Mouse (Mus musculus): ENCODE measurements around the gene Gm4858. TPM values are rescaled to one million over a fixed set of nuclear protein-coding genes. Genes with fewer than 3 reads are reported as not detected.
"Not testable (repeated sequence)": the region's sequence is repeated elsewhere in the genome, so short reads cannot be mapped to it uniquely, and the experiment has no call there.

The Gm4858 gene
- polyA plus RNA-seq (2012; ENCODE audit: insufficient read depth, insufficient read length, missing spikeins), result not detected in 2 replicates

GRCm38 (mm10) chr3:93068523-93068922 is at the start of gene Gm4858:
Gene Gm4858, plus strand, starts transcription at chr3:93068823.
- not testable (repeated sequence) for H3K4me3 ChIP-seq (ENCODE audit: insufficient read depth, low read depth, low read length); H3K27ac ChIP-seq (replicated peaks; ENCODE audit: low read depth, low read length); H3K4me1 ChIP-seq (ENCODE audit: control insufficient read depth, insufficient read depth, insufficient read length, low read length)

- H3K27ac ChIP-seq (replicated peaks; ENCODE audit: low read depth, low read length), result no peak within 1 kb of the TSS
- no peaks in the 10 kb centered on the region for H3K4me1 ChIP-seq (ENCODE audit: control insufficient read depth, insufficient read depth, insufficient read length, low read length)
- no peak within 1 kb of the TSS for H3K4me3 ChIP-seq (ENCODE audit: insufficient read depth, low read depth, low read length)
Measured at GRCm38 (mm10) chr3:93018960-93019359, 49.7 kb upstream of the Gm4858 start, which contains the start of gene Lce1m. Gene Lce1m, minus strand, starts transcription at chr3:93019060.

- no peaks in the 10 kb centered on the region for H3K4me1 ChIP-seq (ENCODE audit: control insufficient read depth, insufficient read depth, insufficient read length, low read length)
- no peak overlapping the region for H3K27ac ChIP-seq (replicated peaks; ENCODE audit: low read depth, low read length)
- no peak overlapping the region for H3K4me3 ChIP-seq (ENCODE audit: insufficient read depth, low read depth, low read length)
Measured at GRCm38 (mm10) chr3:93021171-93021570, 47.5 kb upstream of the Gm4858 start.

GRCm38 (mm10) chr3:93023411-93024184 is 45.0 kb upstream of the Gm4858 start:
- H3K4me3 ChIP-seq (ENCODE audit: insufficient read depth, low read depth, low read length), result no peak overlapping the region
- no peaks in the 10 kb centered on the region for H3K4me1 ChIP-seq (ENCODE audit: control insufficient read depth, insufficient read depth, insufficient read length, low read length)
- no peak overlapping the region for H3K27ac ChIP-seq (replicated peaks; ENCODE audit: low read depth, low read length)

- H3K4me1 ChIP-seq (ENCODE audit: control insufficient read depth, insufficient read depth, insufficient read length, low read length), result no peaks in the 10 kb centered on the region
- no peak overlapping the region for H3K4me3 ChIP-seq (ENCODE audit: insufficient read depth, low read depth, low read length)
- H3K27ac ChIP-seq (replicated peaks; ENCODE audit: low read depth, low read length), result no peak overlapping the region
Measured at GRCm38 (mm10) chr3:93025486-93025885, 43.1 kb upstream of the Gm4858 start.

- Histone ChIP-seq H3K27ac (replicated peaks; ENCODE audit: low read depth, low read length) (no peak overlapping the region), H3K4me3 (ENCODE audit: insufficient read depth, low read depth, low read length) (no peak overlapping the region), H3K4me1 (ENCODE audit: control insufficient read depth, insufficient read depth, insufficient read length, low read length) (no peaks in the 10 kb centered on the region)
Measured at GRCm38 (mm10) chr3:93031450-93031849, 37.2 kb upstream of the Gm4858 start.

- H3K4me1 ChIP-seq (ENCODE audit: control insufficient read depth, insufficient read depth, insufficient read length, low read length), result no peaks in the 10 kb centered on the region
- no peak overlapping the region for H3K27ac ChIP-seq (replicated peaks; ENCODE audit: low read depth, low read length)
- no peak overlapping the region for H3K4me3 ChIP-seq (ENCODE audit: insufficient read depth, low read depth, low read length)
Measured at GRCm38 (mm10) chr3:93050182-93050581, 18.4 kb upstream of the Gm4858 start.

- no peaks in the 10 kb centered on the region for H3K4me1 ChIP-seq (ENCODE audit: control insufficient read depth, insufficient read depth, insufficient read length, low read length)
- no peak overlapping the region for H3K4me3 ChIP-seq (ENCODE audit: insufficient read depth, low read depth, low read length)
Measured at GRCm38 (mm10) chr3:93052826-93053474, 15.7 kb upstream of the Gm4858 start.

GRCm38 (mm10) chr3:93086631-93087030 is 18.0 kb downstream of the Gm4858 start:
- H3K4me1 ChIP-seq (ENCODE audit: control insufficient read depth, insufficient read depth, insufficient read length, low read length), result no peaks in the 10 kb centered on the region
- H3K27ac ChIP-seq (replicated peaks; ENCODE audit: low read depth, low read length), result no peak overlapping the region
- H3K4me3 ChIP-seq (ENCODE audit: insufficient read depth, low read depth, low read length), result no peak overlapping the region

More at GRCm38 (mm10) chr3:93052826-93053474, 15.7 kb upstream of the Gm4858 start:
- H3K27ac ChIP-seq (replicated peaks; ENCODE audit: low read depth, low read length), result no peak overlapping the region

- not testable (repeated sequence) for H3K27ac ChIP-seq (replicated peaks; ENCODE audit: low read depth, low read length); H3K4me3 ChIP-seq (ENCODE audit: insufficient read depth, low read depth, low read length); H3K4me1 ChIP-seq (ENCODE audit: control insufficient read depth, insufficient read depth, insufficient read length, low read length)
Measured at GRCm38 (mm10) chr3:93093581-93093980, 25.0 kb downstream of the Gm4858 start.

GRCm38 (mm10) chr3:93096447-93096846 is 27.8 kb downstream of the Gm4858 start:
- Histone ChIP-seq H3K27ac (replicated peaks; ENCODE audit: low read depth, low read length) (no peak overlapping the region), H3K4me1 (ENCODE audit: control insufficient read depth, insufficient read depth, insufficient read length, low read length) (no peaks in the 10 kb centered on the region)

GRCm38 (mm10) chr3:93111668-93112067 is 43.0 kb downstream of the Gm4858 start:
- Histone ChIP-seq H3K4me3 (ENCODE audit: insufficient read depth, low read depth, low read length) (no peak overlapping the region), H3K27ac (replicated peaks; ENCODE audit: low read depth, low read length) (no peak overlapping the region), H3K4me1 (ENCODE audit: control insufficient read depth, insufficient read depth, insufficient read length, low read length) (no peaks in the 10 kb centered on the region)

More at GRCm38 (mm10) chr3:93096447-93096846, 27.8 kb downstream of the Gm4858 start:
- H3K4me3 ChIP-seq (ENCODE audit: insufficient read depth, low read depth, low read length), result no peak overlapping the region

- no peak overlapping the region for H3K27ac ChIP-seq (replicated peaks; ENCODE audit: low read depth, low read length)
- H3K4me1 ChIP-seq (ENCODE audit: control insufficient read depth, insufficient read depth, insufficient read length, low read length), result no peaks in the 10 kb centered on the region
- H3K4me3 ChIP-seq (ENCODE audit: insufficient read depth, low read depth, low read length), result no peak overlapping the region
Measured at GRCm38 (mm10) chr3:93114481-93114880, 45.9 kb downstream of the Gm4858 start.

- Histone ChIP-seq H3K27ac (replicated peaks; ENCODE audit: low read depth, low read length) (no peak overlapping the region), H3K4me1 (ENCODE audit: control insufficient read depth, insufficient read depth, insufficient read length, low read length) (no peaks in the 10 kb centered on the region), H3K4me3 (ENCODE audit: insufficient read depth, low read depth, low read length) (no peak overlapping the region)
Measured at GRCm38 (mm10) chr3:93119101-93119500, 50.5 kb downstream of the Gm4858 start.
